Mouse (Mus musculus): ENCODE measurements around the gene Tdo2.

The Tdo2 gene

DNA sequence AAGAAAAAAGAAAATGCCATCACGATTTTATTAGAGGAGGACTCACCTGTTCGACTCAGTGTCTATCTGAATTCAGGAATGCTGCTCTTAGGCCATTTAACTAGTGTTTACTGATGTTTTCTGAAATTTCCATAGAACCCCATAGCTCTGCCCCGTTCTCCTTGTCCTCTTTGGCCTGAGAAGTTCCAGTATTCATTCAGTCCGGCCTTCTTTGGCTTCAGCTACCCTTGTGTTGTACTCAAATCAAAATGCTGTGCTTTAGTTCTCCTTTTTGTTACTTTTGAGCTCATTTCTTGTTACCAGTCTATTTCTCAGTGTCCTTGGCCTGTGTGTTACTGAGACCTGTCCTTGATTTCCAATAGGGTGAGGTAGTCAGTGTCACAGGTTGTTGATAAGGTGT lies 42.7 kb downstream of the Tdo2 start:
- TF ChIP-seq CTCF (conservative IDR thresholded peaks at IDR 0.05; ENCODE audit: low read length) (no peak), NANOG (IDR thresholded peaks at IDR 0.05; ENCODE audit: borderline replicate concordance, low read length) (no peak), POU5F1 (IDR thresholded peaks at IDR 0.05; ENCODE audit: borderline replicate concordance, low read length) (no peak)
- peaks cover 4% of the 10 kb centered on the region; the same call in 1 of the 2 replicates for H3K4me1 ChIP-seq (replicated peaks; ENCODE audit: low read depth, low read length)
- no peaks in the 10 kb centered on the region for H3K36me3 ChIP-seq (ENCODE audit: insufficient read depth, low read length)
- no peaks in the 10 kb centered on the region for H3K27me3 ChIP-seq (ENCODE audit: insufficient read depth, low read length)
- H3K4me3 ChIP-seq (replicated peaks; ENCODE audit: low read length), result no peak overlapping the region
- no peaks in the 10 kb centered on the region for H3K9me3 ChIP-seq (ENCODE audit: low read length)

DNA sequence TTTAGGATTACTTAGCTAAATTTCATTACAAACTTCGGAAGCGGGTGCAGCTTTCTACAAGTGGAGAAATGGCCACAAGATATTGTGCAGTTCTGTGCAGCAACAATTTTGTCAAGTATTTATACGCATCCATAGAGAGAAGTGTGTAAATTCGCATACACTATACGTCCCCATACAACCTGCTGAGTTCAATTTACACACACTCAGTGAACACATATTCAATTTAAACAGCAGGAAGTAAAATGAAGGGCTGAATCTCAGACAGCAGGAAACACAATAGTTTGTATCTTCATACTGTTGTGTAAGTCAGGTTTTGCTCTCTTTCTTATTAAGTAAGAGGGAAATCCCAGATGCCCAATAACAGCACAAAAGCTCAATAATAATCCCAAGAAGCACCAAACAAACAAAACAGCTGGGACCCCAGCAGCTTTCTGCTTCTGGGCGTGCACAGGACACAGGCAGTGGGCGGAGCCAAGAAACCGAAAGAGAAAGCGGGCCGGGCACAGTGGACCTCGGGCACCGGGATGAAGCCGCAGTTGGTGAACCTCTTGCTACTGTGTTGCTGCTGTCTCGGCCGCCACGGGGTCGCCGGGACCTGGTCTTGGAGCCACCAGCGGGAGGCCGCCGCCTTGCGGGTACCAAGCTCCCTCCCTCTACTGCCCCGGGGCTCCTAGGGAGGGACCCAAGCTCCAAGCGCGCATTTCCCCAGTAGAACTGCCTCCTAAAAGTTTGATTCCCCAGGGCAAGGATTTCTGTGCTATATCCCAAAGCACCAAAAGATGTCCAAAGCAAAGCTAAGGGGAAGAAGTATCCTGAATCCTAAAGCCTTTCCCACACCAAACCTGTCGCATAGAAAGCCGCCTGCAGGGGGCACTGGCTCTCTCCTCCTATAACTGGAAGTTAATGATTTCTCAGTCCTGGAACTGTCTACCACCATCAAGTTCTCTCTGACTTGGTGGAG lies 43.6 kb downstream of the Tdo2 start, which contains the start of gene Ctso:
TSS of gene Ctso (plus strand) at position 461 of the 961 bp plus-strand sequence.
- Histone ChIP-seq H3K27me3 (ENCODE audit: insufficient read depth, low read length) (no peaks in the 10 kb centered on the region), H3K9me3 (ENCODE audit: low read length) (no peaks in the 10 kb centered on the region), H3K4me1 (replicated peaks; ENCODE audit: low read depth, low read length) (peaks cover 4% of the 10 kb centered on the region; the same call in 1 of the 2 replicates), H3K36me3 (ENCODE audit: insufficient read depth, low read length) (no peaks in the 10 kb centered on the region), H3K4me3 (replicated peaks; ENCODE audit: low read length) (peak within 1 kb of the TSS; percentile 75)
- no peak for TF ChIP-seq NANOG (IDR thresholded peaks at IDR 0.05; ENCODE audit: borderline replicate concordance, low read length)
- no peak for TF ChIP-seq POU5F1 (IDR thresholded peaks at IDR 0.05; ENCODE audit: borderline replicate concordance, low read length)
- peak; percentile 68 for TF ChIP-seq CTCF (conservative IDR thresholded peaks at IDR 0.05; ENCODE audit: low read length)

DNA sequence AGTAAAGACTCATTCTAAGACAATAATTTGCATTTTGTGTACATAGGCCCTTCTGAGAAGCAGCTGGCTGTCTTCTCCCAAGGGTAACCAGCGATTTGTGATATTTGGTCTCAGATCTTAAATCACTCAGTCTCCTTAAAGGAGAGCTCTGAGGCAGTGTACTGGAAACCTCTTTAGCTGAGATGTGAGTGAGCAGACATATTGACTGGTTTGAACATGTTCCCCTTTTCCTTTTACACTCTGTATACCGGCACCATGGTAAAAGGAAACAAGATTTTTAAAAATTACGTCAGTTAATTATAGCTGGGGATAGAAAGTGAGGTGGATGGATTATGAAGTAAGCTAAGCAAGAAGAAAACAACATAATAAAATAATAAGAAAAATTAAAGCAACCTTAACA lies 44.3 kb downstream of the Tdo2 start:
- Histone ChIP-seq H3K36me3 (ENCODE audit: insufficient read depth, low read length) (no peaks in the 10 kb centered on the region), H3K9me3 (ENCODE audit: low read length) (no peaks in the 10 kb centered on the region), H3K4me3 (replicated peaks; ENCODE audit: low read length) (no peak overlapping the region), H3K4me1 (replicated peaks; ENCODE audit: low read depth, low read length) (peaks cover 4% of the 10 kb centered on the region; the same call in 1 of the 2 replicates), H3K27me3 (ENCODE audit: insufficient read depth, low read length) (no peaks in the 10 kb centered on the region)
- no peak for TF ChIP-seq POU5F1 (IDR thresholded peaks at IDR 0.05; ENCODE audit: borderline replicate concordance, low read length)
- TF ChIP-seq NANOG (IDR thresholded peaks at IDR 0.05; ENCODE audit: borderline replicate concordance, low read length), result no peak
- TF ChIP-seq CTCF (conservative IDR thresholded peaks at IDR 0.05; ENCODE audit: low read length), result no peak

DNA sequence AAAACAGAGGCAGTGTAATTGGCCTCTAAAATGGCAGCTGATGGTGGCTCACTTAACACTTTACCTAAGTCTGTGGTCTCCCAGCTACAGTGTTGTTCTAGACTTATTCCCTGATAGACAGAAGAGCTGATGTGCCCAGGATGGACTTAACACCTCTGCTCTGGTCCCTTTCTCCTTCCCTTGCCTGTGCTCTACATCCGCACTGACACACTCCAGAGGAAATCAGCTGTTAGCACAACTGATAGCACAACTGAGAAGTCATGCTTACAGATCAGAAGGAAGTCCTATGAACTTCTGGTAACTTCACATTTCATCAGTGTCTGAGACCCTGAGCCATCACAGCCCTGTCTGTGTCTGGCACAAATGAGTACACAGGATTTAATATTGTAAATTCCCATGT lies 46.9 kb downstream of the Tdo2 start:
- Histone ChIP-seq H3K4me1 (replicated peaks; ENCODE audit: low read depth, low read length) (peaks cover 4% of the 10 kb centered on the region; the same call in 1 of the 2 replicates), H3K4me3 (replicated peaks; ENCODE audit: low read length) (no peak overlapping the region), H3K36me3 (ENCODE audit: insufficient read depth, low read length) (no peaks in the 10 kb centered on the region), H3K27me3 (ENCODE audit: insufficient read depth, low read length) (no peaks in the 10 kb centered on the region), H3K9me3 (ENCODE audit: low read length) (no peaks in the 10 kb centered on the region)
- TF ChIP-seq CTCF (conservative IDR thresholded peaks at IDR 0.05; ENCODE audit: low read length) (no peak), NANOG (IDR thresholded peaks at IDR 0.05; ENCODE audit: borderline replicate concordance, low read length) (no peak), POU5F1 (IDR thresholded peaks at IDR 0.05; ENCODE audit: borderline replicate concordance, low read length) (no peak)

DNA sequence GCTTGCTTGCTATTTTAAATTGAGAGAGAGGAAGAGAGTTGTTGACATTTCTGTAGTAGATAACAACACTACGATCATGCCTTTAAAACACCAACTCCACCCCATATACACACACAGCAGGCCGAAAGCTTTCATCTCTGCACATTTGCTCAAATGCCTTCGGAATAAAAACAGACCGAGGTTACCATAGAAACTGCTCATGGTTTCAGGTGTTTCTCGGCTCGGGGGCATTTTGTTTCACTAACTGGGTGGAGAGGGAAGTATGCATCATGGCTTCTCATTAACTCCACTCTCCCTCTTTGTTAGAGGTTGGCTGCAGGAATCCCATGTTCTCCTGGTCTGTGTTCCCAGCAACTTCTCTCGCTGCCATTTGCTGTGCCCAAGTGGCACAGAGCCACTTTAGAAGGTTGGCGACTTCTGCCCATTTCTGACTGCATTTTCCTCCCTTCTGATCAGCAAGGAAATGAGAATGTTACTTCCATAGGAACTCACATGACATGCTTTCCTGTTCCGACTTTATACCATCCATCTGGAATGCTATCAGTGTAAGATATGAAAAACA lies 49.2 kb downstream of the Tdo2 start:
- no peaks in the 10 kb centered on the region for H3K4me1 ChIP-seq (replicated peaks; ENCODE audit: low read depth, low read length)
- TF ChIP-seq NANOG (IDR thresholded peaks at IDR 0.05; ENCODE audit: borderline replicate concordance, low read length), result no peak
- no peak for TF ChIP-seq CTCF (conservative IDR thresholded peaks at IDR 0.05; ENCODE audit: low read length)
- TF ChIP-seq POU5F1 (IDR thresholded peaks at IDR 0.05; ENCODE audit: borderline replicate concordance, low read length), result no peak
- no peak overlapping the region for H3K4me3 ChIP-seq (replicated peaks; ENCODE audit: low read length)
- H3K9me3 ChIP-seq (ENCODE audit: low read length), result no peaks in the 10 kb centered on the region
- H3K36me3 ChIP-seq (ENCODE audit: insufficient read depth, low read length), result no peaks in the 10 kb centered on the region
- H3K27me3 ChIP-seq (ENCODE audit: insufficient read depth, low read length), result no peaks in the 10 kb centered on the region

DNA sequence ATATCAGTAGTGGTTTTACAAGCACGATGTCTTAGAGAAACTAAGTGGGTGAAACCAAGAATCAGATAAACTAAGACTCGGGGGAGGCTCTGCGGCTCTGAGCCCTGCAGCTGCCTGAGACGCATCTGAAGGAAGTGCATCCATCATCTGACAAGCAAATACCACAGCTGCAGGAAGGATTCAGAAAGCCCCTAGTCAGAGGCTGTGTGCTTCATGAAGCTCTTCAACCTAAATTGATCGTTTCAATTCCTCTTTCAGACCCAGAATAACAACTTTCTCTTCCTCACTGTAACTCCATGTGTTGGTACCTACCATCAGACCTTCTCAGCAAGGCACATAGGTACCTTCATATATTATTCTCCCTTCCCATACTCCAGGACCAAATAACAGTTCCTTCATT lies 50.1 kb downstream of the Tdo2 start:
- no peaks in the 10 kb centered on the region for H3K9me3 ChIP-seq (ENCODE audit: low read length)
- no peak overlapping the region for H3K4me3 ChIP-seq (replicated peaks; ENCODE audit: low read length)
- H3K27me3 ChIP-seq (ENCODE audit: insufficient read depth, low read length), result no peaks in the 10 kb centered on the region
- no peaks in the 10 kb centered on the region for H3K36me3 ChIP-seq (ENCODE audit: insufficient read depth, low read length)
- H3K4me1 ChIP-seq (replicated peaks; ENCODE audit: low read depth, low read length), result no peaks in the 10 kb centered on the region
- TF ChIP-seq POU5F1 (IDR thresholded peaks at IDR 0.05; ENCODE audit: borderline replicate concordance, low read length) (no peak), CTCF (conservative IDR thresholded peaks at IDR 0.05; ENCODE audit: low read length) (no peak), NANOG (IDR thresholded peaks at IDR 0.05; ENCODE audit: borderline replicate concordance, low read length) (no peak)

DNA sequence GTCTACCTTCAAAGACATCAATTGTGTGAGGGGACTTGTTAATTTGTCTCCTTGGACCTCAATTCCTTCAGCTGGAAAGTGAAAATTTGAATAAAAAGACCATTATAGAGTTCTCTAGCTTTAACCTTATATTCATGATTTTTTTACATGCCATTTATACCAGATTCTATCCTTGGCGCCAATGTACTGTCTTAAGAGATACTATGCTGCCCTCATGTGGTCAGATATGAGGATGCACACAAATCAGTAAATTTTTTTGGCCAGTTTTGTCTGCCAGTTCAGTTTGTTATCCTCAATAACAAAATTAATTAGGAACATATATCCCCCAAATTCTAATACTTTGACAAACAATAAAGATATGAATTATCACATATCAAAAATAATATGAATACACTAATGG lies 51.1 kb downstream of the Tdo2 start:
- H3K4me3 ChIP-seq (replicated peaks; ENCODE audit: low read length), result no peak overlapping the region
- no peaks in the 10 kb centered on the region for H3K27me3 ChIP-seq (ENCODE audit: insufficient read depth, low read length)
- no peaks in the 10 kb centered on the region for H3K4me1 ChIP-seq (replicated peaks; ENCODE audit: low read depth, low read length)
- no peaks in the 10 kb centered on the region for H3K9me3 ChIP-seq (ENCODE audit: low read length)
- H3K36me3 ChIP-seq (ENCODE audit: insufficient read depth, low read length), result no peaks in the 10 kb centered on the region
- TF ChIP-seq CTCF (conservative IDR thresholded peaks at IDR 0.05; ENCODE audit: low read length) (peak; percentile 49), NANOG (IDR thresholded peaks at IDR 0.05; ENCODE audit: borderline replicate concordance, low read length) (no peak), POU5F1 (IDR thresholded peaks at IDR 0.05; ENCODE audit: borderline replicate concordance, low read length) (no peak)

DNA sequence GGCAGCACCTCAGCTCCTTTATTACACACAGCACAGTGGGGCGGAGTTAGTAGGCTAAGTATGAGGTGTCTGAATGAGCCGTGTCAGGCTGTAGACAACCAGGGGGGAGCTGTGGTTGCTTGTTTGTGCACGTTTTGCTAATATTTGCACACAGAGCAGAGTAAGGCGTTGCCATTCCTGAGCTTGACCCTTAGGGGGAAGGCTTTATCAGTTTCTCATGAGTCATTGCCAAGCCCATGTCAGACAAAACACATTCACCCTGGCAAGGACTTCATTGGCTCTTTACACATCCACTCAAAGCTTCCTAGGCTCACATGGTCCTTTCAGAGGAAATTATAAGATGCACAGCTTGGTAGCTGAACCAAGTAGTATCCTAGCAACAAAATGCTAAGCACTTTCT lies 53.1 kb downstream of the Tdo2 start:
- H3K4me1 ChIP-seq (replicated peaks; ENCODE audit: low read depth, low read length), result no peaks in the 10 kb centered on the region
- no peak overlapping the region for H3K4me3 ChIP-seq (replicated peaks; ENCODE audit: low read length)
- TF ChIP-seq CTCF (conservative IDR thresholded peaks at IDR 0.05; ENCODE audit: low read length) (no peak), NANOG (IDR thresholded peaks at IDR 0.05; ENCODE audit: borderline replicate concordance, low read length) (no peak), POU5F1 (IDR thresholded peaks at IDR 0.05; ENCODE audit: borderline replicate concordance, low read length) (no peak)

More for the DNA sequence above, 53.1 kb downstream of the Tdo2 start:
- Histone ChIP-seq H3K9me3 (ENCODE audit: low read length) (no peaks in the 10 kb centered on the region), H3K36me3 (ENCODE audit: insufficient read depth, low read length) (no peaks in the 10 kb centered on the region), H3K27me3 (ENCODE audit: insufficient read depth, low read length) (no peaks in the 10 kb centered on the region)
